Mouse (Mus musculus) cerebellum, adult 11-12 months (tissue): ENCODE measurements around the gene Rangap1.
"Not testable (repeated sequence)": the region's sequence is repeated elsewhere in the genome, so short reads cannot be mapped to it uniquely, and the experiment has no call there.

ENCODE experiments used
- DNase-seq: peaks from one replicate; pipeline ENCODE4 v3.0.0; 2022

The Rangap1 gene

DNA sequence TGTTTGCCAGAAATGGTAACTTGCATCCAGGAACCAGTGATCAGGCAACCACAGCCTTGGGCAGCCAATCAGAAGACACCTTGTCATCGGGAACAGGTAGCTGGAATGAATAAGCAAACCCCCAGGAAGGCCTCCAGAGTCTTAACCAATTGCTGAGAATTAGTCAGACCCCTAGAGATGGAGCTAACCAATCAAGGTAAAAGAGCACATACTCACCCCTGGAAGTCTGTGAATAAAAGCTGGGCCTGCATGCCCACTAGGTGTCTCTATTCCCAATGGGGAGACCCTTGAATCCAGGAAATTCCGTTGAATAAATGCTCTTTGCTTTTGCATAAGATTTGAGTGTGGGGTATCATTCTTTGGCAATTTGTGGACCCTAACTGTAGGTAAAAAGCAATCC is 5.4 kb downstream of the Rangap1 start:
- no peak for DNase-seq

DNA sequence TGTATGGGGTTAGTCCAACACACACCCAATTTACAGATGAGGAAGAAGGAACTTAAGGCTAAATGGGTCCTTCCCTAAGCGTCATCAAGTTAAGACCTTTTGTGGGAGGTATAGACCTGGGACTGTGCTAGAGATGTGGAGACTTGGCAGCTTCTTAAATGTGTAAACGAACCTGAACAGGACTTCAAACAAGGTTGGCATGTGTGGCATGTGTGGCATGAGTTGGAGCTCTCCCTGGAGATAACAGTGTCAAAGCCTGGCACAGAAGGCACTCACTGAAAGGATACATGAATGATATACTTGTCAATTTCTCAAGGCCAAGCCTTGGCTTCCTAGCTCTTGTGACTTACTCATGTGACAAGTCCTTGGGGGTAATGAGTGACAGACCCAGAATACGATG is 6.0 kb downstream of the Rangap1 start:
- DNase-seq: no peak

DNA sequence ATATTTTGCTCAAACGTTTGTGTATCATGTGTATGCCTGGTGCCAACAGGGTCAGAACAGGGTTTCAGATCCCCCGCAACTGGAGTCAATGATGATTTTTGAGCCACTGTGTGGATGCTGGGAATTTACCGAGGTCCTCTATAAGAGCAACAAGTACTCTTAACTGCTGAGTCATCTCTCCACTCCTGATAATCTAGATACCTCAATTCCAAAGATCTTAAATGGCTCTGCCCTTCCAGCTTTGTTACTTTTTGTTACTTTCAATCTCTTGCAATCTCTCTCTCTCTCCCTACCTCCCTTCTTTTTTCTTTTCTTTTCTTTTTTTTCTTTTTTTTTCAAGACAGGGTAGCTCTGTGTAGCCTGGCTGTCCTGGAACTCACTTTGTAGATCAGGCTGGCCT is 10.3 kb downstream of the Rangap1 start:
- DNase-seq: no peak

DNA sequence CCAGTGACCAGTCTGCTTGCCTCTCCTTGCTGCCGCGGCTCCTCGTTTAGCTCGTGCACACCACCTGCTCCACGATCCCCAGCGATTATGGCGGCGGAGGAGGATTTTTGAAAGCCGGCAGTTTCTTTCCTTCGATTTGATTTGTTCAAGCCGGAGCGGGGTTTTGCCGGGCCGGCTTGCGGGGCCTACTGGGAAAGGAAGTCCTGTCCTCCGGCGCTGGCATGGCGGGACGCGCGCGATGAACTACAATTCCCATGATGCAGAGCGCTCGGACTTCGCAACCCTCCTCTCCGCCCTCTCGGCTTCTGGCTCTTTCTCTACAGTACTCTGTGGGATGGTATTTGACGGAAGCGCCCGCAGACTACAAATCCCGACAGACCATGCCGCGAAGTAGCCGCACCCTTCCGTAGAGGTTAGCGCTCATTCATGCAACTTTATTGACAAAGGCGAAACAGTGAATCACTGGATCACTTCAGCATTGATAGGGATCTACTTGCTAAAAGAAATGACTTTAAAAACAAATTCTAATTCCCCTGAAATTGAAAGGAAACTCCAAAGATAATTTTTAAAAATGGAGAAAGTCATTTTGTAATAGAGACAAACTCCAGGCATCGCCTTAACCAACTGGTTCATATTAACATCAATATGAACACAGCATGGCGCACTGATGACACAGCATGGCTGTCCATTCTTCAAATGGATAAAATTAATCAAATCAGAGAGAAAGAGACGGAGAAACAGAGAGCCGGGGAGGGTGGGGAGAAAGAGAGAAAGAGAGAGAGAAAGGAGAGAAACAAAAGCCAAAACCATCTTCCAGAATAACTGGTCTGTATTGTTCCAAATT is 15.3 kb downstream of the Rangap1 start:
- peak; percentile 99 for DNase-seq

DNA sequence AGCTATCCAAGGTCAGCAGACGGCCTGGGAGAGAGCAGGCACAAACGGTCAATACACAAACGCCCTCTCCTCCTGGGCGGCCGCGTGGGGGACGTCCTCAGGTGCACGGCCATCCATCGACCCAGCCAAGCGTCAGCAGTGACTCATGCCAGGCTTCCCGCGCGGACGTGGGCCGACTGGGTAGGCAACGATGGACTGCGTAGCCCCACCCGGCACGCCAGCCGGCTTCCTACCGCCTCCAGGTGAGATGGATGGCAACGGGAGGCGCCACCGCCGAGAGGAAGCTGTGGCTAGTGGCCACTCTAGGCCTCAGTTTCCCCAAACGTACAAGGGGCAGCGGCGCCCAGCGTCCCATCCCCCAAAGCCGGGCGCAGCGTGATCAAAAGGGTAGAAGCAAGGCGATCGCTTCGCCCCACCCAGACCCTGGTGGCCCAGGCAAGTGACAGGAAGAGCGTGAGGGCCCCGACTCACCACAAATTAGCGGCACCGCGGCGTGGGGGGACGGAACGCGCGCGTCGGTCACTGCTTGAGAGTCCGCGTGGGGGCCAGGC is 16.0 kb downstream of the Rangap1 start:
- DNase-seq: peak; percentile 70

DNA sequence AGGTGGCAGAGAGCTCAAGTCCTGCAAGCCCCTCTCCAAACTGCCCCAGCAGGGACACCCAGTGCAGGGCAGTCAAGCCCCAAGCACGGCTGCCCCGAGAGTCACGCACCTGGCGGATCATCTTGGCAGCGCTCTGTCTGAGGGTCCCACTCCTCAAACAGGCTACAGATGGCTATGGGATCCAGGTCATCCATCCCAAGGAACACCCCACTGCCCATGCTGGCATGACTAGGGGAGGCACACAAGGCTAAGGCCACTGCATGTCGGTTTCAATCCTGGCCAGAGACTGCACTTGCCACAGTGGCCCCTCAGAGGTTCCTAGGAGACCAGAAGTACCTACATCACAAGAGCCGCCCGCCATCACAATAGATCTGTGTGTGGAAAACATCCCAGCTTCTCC is 19.4 kb downstream of the Rangap1 start:
- DNase-seq: no peak

DNA sequence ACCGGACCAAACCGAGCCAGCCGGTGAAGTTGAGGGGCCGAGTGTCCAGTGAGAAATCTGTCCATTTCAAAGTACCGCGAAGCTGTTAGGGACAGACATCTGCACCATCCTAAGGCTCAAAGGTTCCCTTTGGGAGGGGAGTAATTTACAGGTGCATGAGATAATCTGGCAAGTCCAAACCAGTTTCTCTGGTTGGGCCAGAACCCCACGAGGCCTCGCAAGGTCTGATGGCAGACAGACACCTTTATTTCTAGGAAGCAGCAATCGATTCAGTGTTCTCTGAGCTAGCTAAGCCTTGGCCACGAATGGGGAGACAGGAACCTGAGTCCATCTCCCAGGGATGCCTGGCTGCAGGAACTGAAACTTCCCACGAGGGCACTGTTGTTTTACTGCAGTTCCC is 21.7 kb downstream of the Rangap1 start:
- no peak for DNase-seq

DNA sequence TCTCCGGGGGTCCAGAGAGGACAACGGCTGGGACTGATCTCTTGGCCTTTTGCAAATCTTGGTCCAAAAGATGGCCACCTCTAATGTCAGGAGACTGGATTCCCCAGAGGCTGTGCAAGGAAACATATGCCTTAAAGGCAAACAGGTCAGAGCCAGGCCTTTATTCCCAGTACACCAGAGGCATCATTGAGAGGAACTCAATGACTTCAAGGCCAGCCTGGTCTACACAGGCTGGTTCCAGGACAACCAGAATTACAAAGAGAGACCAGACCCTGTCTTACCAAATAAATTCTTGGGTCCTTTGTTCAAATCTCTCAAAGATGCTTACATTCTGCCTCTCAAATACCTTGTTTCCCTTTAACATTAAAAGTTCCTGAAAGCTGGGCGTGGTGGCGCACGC is 23.0 kb downstream of the Rangap1 start:
- no peak for DNase-seq

DNA sequence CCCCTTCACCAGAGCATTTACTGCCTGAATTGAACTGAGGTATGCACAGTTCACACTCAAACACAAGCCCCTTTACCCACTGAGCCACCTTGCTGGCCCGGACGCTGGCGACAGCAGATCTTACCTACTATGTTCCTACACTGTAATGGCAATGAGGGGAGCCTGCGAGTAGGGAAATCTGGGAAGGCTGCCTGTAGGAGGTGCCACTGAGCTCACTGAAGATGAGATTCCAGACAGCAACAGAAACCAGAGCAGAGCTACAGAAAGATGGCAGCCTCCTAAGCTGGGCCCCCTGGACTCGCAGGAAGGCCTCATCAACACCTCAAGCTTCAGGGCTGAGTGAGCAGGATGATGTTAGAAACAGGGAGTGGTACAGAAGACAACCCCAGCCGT is 26.2 kb downstream of the Rangap1 start:
- no peak for DNase-seq

DNA sequence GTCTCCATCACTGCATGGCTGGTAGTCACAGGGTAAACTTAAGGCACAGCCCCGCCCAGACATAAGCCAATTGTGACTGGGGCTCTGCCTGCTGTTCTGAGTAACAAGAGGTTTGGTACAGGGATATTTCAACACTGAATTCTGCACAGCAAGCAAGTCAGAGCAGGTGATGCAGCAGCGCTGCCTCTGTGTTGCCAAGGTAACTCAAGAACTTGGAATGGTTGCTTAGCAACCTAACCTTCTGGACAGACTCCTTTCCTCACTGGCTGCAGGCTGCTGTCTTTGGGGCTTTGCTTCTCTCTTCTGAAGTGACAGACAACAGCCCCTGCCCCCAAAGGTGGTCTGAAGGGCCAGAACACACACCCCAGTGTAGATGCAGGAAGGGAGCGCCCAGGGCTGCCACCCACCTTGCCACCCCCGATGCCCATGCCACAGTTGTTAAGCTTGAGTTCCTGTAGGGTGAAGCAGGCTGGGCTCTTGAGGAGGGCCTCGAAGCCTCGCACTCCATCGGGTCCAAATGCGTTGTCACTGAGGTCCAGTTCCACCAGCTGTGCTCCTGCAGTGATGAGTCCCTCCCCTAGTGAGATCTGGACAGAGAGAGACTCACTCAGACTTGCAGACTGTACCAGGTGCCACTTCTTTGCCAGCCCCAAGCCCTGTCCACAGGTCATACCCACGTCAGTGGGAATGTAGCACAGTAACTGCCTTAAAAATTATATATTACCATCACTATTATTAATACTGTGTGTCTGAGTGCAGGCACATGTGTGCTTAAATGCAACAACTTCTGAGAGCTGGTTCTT is 26.8 kb downstream of the Rangap1 start:
- no peak for DNase-seq

DNA sequence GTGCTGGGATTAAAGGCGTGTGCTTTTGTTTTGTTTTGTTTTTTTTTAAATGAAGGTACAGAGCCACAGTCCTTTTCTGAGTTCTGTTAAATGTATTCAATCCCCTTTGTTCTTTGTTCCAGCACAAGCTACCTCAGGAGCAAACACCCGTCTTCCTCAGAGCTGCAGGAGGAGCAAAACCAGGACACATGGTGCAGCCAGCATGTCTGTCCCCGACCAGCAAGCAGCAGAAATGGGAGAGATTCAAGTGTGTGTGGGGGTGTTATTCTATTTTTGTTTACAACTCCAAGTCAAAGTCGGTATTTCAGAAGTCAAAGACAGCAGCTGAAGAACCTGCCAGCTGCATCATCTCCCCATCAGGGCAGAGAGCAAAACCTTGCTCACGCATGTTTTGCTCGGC is 31.6 kb downstream of the Rangap1 start:
- no peak for DNase-seq

DNA sequence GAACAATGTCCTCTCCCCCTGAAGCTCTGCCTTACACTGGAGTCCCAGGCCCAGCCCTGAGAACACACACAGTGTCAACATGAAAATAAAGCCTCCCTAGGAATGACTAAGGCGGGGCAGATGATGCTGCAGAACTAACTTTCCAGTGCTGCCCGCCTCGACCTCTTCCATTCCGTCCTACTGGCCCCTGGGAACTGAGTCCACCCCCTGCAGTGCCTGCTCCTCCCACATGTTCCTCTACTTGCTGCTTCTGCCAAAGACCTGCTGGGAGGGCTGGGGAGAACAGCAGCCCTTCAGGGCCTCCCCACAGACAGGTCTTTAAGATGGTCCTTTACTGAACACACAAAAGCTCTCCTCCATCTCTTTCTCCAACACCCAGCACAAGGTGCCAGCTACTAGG is 34.5 kb downstream of the Rangap1 start:
- DNase-seq: no peak

DNA sequence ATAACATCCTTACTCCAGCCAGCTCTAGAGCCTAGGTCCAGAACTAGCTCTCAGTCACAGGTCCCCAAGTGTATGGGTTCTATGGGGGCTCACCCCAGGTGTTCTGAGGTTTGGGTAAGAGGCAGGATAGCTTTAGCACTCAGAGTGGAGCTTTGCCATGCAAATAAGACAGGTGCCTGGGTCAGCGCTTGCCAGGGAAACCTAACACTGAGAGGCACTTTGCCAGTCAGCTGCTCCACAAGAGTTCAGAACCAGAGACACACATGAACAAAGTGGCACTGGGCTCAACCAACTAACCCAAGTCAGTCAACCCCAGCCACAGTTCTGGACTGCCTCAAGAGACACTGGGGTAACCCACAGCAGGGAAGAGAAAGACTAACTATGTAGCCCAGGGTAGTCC is 35.6 kb downstream of the Rangap1 start:
- DNase-seq: no peak

DNA sequence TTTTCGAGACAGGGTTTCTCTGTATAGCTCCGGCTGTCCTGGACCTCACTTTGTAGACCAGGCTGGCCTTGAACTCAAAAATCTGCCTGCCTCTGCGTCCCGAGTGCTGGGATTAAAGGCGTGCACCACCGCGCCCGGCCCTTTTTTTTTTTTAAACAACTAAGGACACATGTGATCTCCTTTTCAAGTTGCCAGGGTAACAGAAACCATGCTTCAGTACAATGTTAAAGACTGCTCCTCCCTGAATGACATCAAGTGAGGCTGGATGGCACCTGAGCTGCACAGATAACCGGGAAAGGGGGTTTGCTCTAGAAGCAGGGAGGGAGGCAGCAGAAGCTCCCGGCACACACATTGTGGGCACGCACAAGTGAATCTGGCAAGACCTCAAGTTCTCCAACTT is 36.3 kb downstream of the Rangap1 start:
- DNase-seq: no peak

DNA sequence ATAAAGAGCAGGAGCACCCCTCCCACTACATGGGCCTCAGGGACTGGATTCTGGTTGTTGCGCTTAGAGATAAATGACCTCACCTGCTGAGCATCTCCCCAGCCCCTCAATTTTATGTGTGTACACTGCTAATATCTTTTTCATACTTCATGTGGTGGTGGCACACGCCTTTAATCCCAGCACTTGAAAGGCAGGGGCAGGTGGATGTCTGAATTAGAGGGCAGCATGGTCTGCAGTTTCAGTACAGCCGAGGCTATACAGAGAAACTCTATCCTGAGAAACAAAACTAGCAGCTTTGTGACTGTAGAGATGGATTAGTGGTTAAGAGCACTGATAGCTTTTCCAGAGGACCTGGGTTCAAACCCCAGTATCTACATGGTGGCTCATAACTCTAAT is 42.2 kb downstream of the Rangap1 start:
- no peak for DNase-seq

DNA sequence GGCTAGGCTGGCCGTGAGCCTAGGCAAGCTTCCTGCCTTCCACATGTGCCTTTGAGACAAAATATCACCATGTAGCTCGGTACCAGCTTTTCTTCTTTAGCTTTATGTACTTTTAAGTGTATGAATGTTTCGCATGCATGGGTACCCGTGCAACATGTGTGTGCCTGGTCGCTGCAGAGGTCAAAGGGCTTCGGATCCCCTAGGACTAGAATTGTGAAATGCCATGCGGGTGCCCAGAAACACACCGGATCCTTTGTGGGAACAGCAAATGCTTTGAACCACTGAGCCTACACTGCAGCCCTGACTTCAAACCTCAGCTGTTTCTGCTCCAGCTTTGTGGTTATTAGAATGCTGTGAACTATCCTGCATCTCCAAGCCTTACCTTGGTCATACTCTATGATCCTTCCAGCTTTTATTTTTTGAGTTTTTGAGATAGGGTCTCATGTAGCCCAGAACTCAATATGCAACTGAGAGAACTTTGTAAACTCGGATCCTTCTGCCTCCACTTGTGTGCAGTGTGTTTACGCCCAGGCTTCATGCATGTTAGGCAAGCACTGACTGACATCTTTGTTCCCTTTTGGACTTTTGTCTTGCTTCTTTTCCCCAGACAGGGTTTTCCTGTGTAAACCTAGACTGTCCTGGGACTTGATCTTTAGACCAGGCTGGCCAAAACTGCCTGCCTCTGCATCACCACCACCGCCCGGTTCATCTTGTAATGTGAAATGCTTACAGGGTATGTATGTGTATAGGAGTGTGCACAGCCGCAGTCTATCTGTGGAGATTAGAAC is 42.8 kb downstream of the Rangap1 start:
- DNase-seq: no peak

DNA sequence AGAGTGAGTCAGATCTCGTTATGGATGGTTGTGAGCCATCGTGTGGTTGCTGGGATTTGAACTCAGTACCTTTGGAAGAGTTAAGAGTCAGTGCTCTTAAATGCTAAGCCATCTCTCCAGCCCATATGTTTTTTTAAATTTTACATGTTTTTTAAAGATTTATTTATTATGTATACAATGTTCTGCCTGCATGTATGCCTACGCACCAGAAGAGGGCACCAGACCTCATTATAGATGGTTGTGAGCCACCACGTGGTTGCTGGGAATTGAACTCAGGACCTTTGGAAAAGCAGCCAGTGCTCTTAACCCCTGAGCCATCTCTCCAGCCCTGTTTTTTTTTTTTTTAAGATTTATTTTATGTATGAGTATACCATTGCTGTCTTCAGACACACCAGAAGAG is 44.0 kb downstream of the Rangap1 start:
- not testable (repeated sequence) for DNase-seq

DNA sequence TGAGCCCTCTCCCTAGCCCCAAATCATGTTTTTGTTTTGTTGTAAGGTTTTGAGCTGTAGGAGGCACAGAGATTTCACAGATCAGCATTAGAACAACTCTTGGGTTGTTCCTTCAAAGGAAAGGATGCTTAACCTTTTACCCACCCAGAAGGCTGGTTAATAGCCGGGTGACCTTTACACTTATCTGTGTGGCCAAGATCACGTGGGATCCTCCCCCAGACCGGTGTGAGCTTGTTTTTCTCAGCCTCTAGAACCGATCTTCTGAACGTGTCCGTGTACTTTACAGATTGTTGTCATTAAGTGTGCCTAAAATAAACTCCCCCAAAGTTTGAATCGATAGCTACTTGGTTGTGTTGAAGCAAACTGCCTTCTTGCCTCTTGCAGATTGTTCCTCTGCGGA is 44.7 kb downstream of the Rangap1 start:
- no peak for DNase-seq

DNA sequence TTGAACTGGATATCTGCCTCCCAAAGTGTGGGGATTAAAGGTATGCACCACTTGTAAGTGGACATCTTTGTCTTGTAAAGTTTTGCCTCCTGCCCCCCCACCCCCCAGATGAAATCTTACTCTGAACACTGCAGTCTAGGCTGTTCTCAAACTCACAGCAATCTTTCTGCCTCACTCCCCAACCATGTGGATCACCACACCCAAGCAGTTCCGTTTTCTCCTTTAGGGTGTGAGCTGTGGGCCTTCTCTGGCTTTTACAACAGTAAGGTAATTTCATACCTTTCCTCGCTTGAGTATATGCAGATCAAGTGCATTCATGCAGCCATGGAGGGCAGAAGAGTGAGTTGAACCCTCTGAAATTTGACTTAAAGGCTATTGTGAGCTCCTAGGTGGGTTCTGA is 45.2 kb downstream of the Rangap1 start:
- no peak for DNase-seq

DNA sequence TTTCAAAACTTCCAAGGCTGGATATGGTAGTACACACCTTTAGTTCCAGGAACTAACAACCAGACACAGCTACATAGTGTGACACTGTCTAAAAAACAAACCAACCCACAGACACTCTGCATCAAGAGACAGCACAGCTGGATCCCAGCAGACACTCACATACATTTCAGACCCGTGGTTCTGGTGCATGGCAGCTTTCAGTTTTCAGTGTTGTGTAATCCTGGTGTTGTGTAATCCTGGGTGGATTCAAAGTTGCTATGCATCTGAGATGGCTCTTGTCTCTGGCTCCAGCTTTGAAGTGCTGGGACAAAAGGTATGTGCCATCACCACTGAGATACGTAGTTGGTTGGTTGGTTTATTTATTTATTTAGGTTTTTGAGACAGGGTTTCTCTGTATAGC is 46.8 kb downstream of the Rangap1 start:
- DNase-seq: no peak

DNA sequence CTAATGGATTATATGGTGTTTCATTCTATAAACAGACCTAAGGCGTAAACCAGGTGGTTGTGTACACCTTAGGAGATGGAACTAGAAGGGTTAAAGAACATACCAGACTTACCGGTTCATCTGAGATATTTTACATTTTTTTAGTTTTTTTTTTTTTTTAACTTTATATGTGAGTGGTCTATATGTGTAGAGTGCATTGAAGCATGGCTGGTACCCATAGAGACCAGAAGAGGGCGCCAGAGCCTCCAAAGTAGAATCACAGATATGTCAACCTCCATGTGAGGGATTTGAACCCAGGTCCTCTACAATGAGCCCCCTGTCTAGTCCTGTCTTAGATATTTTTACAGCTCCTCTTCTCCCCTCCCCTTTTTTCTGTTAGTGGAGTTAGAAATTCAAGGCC is 47.5 kb downstream of the Rangap1 start:
- no peak for DNase-seq

DNA sequence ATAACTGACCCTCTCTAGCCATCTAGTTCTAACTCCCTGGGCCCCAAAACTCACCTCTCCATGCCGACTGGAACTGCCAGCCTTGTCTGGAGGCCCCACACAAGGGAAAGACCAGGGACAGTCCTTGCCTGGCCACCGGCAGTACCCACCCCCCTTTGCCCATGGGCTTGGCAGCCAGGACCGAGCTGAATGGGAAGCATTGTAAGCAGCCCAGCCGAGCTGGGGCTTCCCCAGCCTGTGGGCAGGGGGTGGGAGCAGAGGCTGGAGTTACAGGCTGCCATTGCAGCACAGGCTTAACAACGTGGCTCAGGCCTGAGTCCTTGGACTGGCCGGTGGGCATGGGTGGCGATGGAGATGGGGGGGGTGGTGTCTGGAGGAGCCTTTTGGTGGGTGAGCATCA is 48.2 kb downstream of the Rangap1 start, which contains the start of gene Chadl:
Gene Chadl (minus strand): TSS at position 113 of the 400 bp plus-strand sequence.
- DNase-seq: no peak

DNA sequence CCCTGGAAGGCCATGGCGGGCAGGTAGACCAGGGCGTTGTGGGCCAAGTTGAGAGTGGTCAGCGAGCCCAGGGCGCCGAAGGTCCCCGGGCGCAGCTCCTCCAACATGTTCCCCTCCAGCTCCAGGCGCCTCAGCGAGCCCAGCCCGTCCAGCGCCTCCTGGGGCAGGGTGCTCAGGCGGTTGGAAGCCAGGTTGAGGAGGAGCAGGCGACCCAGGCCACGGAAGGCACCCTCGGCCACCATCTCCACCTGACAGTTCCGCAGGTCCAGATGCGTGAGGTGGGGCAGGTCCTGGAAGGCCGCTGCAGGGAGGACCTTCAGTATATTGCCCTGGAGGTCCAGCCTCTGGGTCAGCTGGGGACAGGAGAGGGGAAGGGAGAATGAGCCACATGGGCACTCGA is 50.4 kb downstream of the Rangap1 start:
- no peak for DNase-seq
